Mouse (Mus musculus) granulocyte monocyte progenitor cell, adult 5-6 weeks (primary cell): Measurements from ENCODE around the gene Pnmt. TPM values are rescaled to one million over a fixed set of nuclear protein-coding genes. Genes with fewer than 3 reads are reported as not detected.

ENCODE experiments used
- ATAC-seq: replicated peaks from 2 replicates; pipeline ENCODE4 v1.8.0; 2016; ENCODE audit warnings: mild to moderate bottlenecking, moderate TSS enrichment, inconsistent platforms; ENCODE audit not compliant: poor library complexity, severe bottlenecking
- total RNA-seq, 2 experiments: library from RNA; stranded (forward) in 1 of 2; stranded (reverse) in 1 of 2; fragments of 200-712, 200-1000 nt in 1 of 2; fragments of >200 nt in 1 of 2; fragmentation: Nextera tagmentation in 1 of 2; gene quantifications; 2 replicates each; pipeline ENCODE4 v1.2.3; 2014 to 2017

Gene Pnmt
- total RNA-seq, 2 experiments from 2014 or later = not detected

GRCm38 (mm10) chr11:98412797-98413301 lies 26.6 kb downstream of the Pnmt start:
- no peak for ATAC-seq

GRCm38 (mm10) chr11:98413731-98414130 lies 27.5 kb downstream of the Pnmt start:
- ATAC-seq = no peak

- no peak for ATAC-seq
Observed at GRCm38 (mm10) chr11:98414162-98414561, 27.9 kb downstream of the Pnmt start.

GRCm38 (mm10) chr11:98417074-98417473 lies 30.8 kb downstream of the Pnmt start:
- ATAC-seq = no peak

- no peak for ATAC-seq
Observed at GRCm38 (mm10) chr11:98418273-98418672, 32.0 kb downstream of the Pnmt start.

GRCm38 (mm10) chr11:98418939-98419547 lies 32.8 kb downstream of the Pnmt start:
- no peak for ATAC-seq

GRCm38 (mm10) chr11:98426592-98426991 lies 40.3 kb downstream of the Pnmt start:
- ATAC-seq = no peak

- ATAC-seq = no peak
Observed at GRCm38 (mm10) chr11:98428436-98428835, 42.2 kb downstream of the Pnmt start.

- ATAC-seq = no peak
Observed at GRCm38 (mm10) chr11:98431743-98432502, 45.7 kb downstream of the Pnmt start.

- no peak for ATAC-seq
Observed at GRCm38 (mm10) chr11:98435723-98436122, 49.5 kb downstream of the Pnmt start.

GRCm38 (mm10) chr11:98437441-98437840 lies 51.2 kb downstream of the Pnmt start:
- ATAC-seq = no peak

Other genes with a start within 250 kb of the Pnmt start
- 13.7 and 16.4 TPM in 2 replicates for gene Fbxl20, start 236.0 kb upstream of the Pnmt start, total RNA-seq (2014; fragmentation: Nextera tagmentation)
- 6.6 and 7.4 TPM in 2 replicates for gene Fbxl20, start 236.0 kb upstream of the Pnmt start, total RNA-seq (2017)
- 80.2 and 96.6 TPM in 2 replicates for gene Med1, start 193.2 kb upstream of the Pnmt start, total RNA-seq (2014; fragmentation: Nextera tagmentation)
- gene Med1, start 193.2 kb upstream of the Pnmt start, total RNA-seq (2017) = 41.2 and 42.8 TPM in 2 replicates
- gene Cdk12, start 183.4 kb upstream of the Pnmt start, total RNA-seq (2014; fragmentation: Nextera tagmentation) = 57.2 and 59.8 TPM in 2 replicates
- 44.8 and 49.1 TPM in 2 replicates for gene Cdk12, start 183.4 kb upstream of the Pnmt start, total RNA-seq (2017)
- not detected in 2 replicates for gene Neurod2, start 56.8 kb upstream of the Pnmt start, total RNA-seq (2014; fragmentation: Nextera tagmentation)
- gene Neurod2, start 56.8 kb upstream of the Pnmt start, total RNA-seq (2017) = not detected in 2 replicates
- gene Ppp1r1b, start 38.0 kb upstream of the Pnmt start, total RNA-seq (2014; fragmentation: Nextera tagmentation) = not detected in 2 replicates
- not detected in 2 replicates for gene Ppp1r1b, start 38.0 kb upstream of the Pnmt start, total RNA-seq (2017)
- gene Stard3, start 28.1 kb upstream of the Pnmt start, total RNA-seq (2014; fragmentation: Nextera tagmentation) = 18.4 and 24.9 TPM in 2 replicates
- gene Stard3, start 28.1 kb upstream of the Pnmt start, total RNA-seq (2017) = 18.2 and 27.8 TPM in 2 replicates
- not detected in 2 replicates for gene Tcap, start 2.6 kb upstream of the Pnmt start, total RNA-seq (2014; fragmentation: Nextera tagmentation)
- gene Tcap, start 2.6 kb upstream of the Pnmt start, total RNA-seq (2017) = not detected in 2 replicates
- 1.3 and 3.1 TPM in 2 replicates for gene Pgap3, start 14.0 kb downstream of the Pnmt start, total RNA-seq (2014; fragmentation: Nextera tagmentation)
- 1.4 and 2.8 TPM in 2 replicates for gene Pgap3, start 14.0 kb downstream of the Pnmt start, total RNA-seq (2017)
- gene Erbb2, start 26.0 kb downstream of the Pnmt start, total RNA-seq (2014; fragmentation: Nextera tagmentation) = not detected in 2 replicates
- gene Erbb2, start 26.0 kb downstream of the Pnmt start, total RNA-seq (2017) = not detected in 2 replicates
- 66.2 and 84.5 TPM in 2 replicates for gene Mien1, start 52.5 kb downstream of the Pnmt start, total RNA-seq (2014; fragmentation: Nextera tagmentation)
- 23.7 and 24.9 TPM in 2 replicates for gene Mien1, start 52.5 kb downstream of the Pnmt start, total RNA-seq (2017)
- gene Grb7, start 59.9 kb downstream of the Pnmt start, total RNA-seq (2014; fragmentation: Nextera tagmentation) = not detected in 2 replicates
- not detected in 2 replicates for gene Grb7, start 59.9 kb downstream of the Pnmt start, total RNA-seq (2017)
- 0.15 TPM in 1 of 2 replicates, not detected in the other for gene Ikzf3, start 159.6 kb downstream of the Pnmt start, total RNA-seq (2014; fragmentation: Nextera tagmentation)
- not detected in 2 replicates for gene Ikzf3, start 159.6 kb downstream of the Pnmt start, total RNA-seq (2017)
- 1.6 TPM in 1 of 2 replicates, not detected in the other for gene Zpbp2, start 164.6 kb downstream of the Pnmt start, total RNA-seq (2014; fragmentation: Nextera tagmentation)
- gene Zpbp2, start 164.6 kb downstream of the Pnmt start, total RNA-seq (2017) = not detected in 2 replicates
- gene Ormdl3, start 200.9 kb downstream of the Pnmt start, total RNA-seq (2014; fragmentation: Nextera tagmentation) = 5.9 and 7.3 TPM in 2 replicates
- 7.7 and 8.6 TPM in 2 replicates for gene Ormdl3, start 200.9 kb downstream of the Pnmt start, total RNA-seq (2017)
- not detected in 2 replicates for gene Lrrc3c, start 211.8 kb downstream of the Pnmt start, total RNA-seq (2014; fragmentation: Nextera tagmentation)
- gene Lrrc3c, start 211.8 kb downstream of the Pnmt start, total RNA-seq (2017) = not detected in 2 replicates
- 1.6 and 1.8 TPM in 2 replicates for gene Gm12355, start 239.2 kb downstream of the Pnmt start, total RNA-seq (2014; fragmentation: Nextera tagmentation)
- gene Gm12355, start 239.2 kb downstream of the Pnmt start, total RNA-seq (2017) = 4.8 and 9.5 TPM in 2 replicates
- not detected in 2 replicates for gene Gsdma3, start 239.9 kb downstream of the Pnmt start, total RNA-seq (2014; fragmentation: Nextera tagmentation)
- not detected in 2 replicates for gene Gsdma3, start 239.9 kb downstream of the Pnmt start, total RNA-seq (2017)